Mouse (Mus musculus): ENCODE data around the gene Tox4. TPM values are rescaled to one million over a fixed set of nuclear protein-coding genes. Genes with fewer than 3 reads are reported as not detected.

The Tox4 gene
- total RNA-seq, 2 experiments from 2014 or later = 57.1 to 57.5 TPM

Other genes starting within 250 kb of the Tox4 start
- gene Olfr221, start 236.7 kb upstream of the Tox4 start, total RNA-seq (2021) = not detected
- gene Hnrnpc, start 175.1 kb upstream of the Tox4 start, total RNA-seq (2021) = 100 to 1,000 TPM; 253 to 273 TPM
- 1 to 10 TPM in 1 of 2 experiments, under 1 TPM in 1; 0.84 to 1.9 TPM for gene Rpgrip1, start 168.4 kb upstream of the Tox4 start, total RNA-seq (2021)
- gene Supt16, start 81.7 kb upstream of the Tox4 start, total RNA-seq (2021) = 10 to 100 TPM; 50.2 to 50.9 TPM
- gene Chd8, start 21.4 kb upstream of the Tox4 start, total RNA-seq (2021) = 100 to 1,000 TPM; 104 to 123 TPM
- 10 to 100 TPM; 36.0 to 38.2 TPM for gene Rab2b, start 399 bp downstream of the Tox4 start, total RNA-seq (2021)
- 10 to 100 TPM; 39.1 to 48.8 TPM for gene Mettl3, start 26.0 kb downstream of the Tox4 start, total RNA-seq (2021)
- gene Sall2, start 49.6 kb downstream of the Tox4 start, total RNA-seq (2021) = 10 to 100 TPM; 44.9 to 48.8 TPM
- gene Olfr1513, start 77.3 kb downstream of the Tox4 start, total RNA-seq (2021) = not detected
- gene Olfr1512, start 100.0 kb downstream of the Tox4 start, total RNA-seq (2021) = not detected
- gene Olfr1511, start 118.2 kb downstream of the Tox4 start, total RNA-seq (2021) = not detected
- gene Olfr1510, start 135.2 kb downstream of the Tox4 start, total RNA-seq (2021) = not detected
- gene Olfr1509, start 163.8 kb downstream of the Tox4 start, total RNA-seq (2021) = not detected
- not detected for gene Olfr1508, start 188.3 kb downstream of the Tox4 start, total RNA-seq (2021)
- not detected for gene Olfr1507, start 216.6 kb downstream of the Tox4 start, total RNA-seq (2021)

Measured in layer of hippocampus, postnatal 25 days (tissue).